Mouse (Mus musculus) cortical plate, adult 2 months (tissue): Measurements from ENCODE around the gene Zfp775.

Experiments
- CTCF ChIP-seq: fragments of 200-500 bp; IDR thresholded peaks from 2 replicates; pipeline ENCODE4 v1.5.1; 2011; ENCODE audit warnings: mild to moderate bottlenecking, control low read depth, low read length; ENCODE audit not compliant: insufficient read depth; ENCODE audit errors: extremely low read depth
- POLR2A ChIP-seq: fragments of 200-500 bp; IDR thresholded peaks from 2 replicates; pipeline ENCODE4 v1.6.1; 2011; ENCODE audit warnings: mild to moderate bottlenecking, low read length, control low read depth; ENCODE audit not compliant: insufficient read depth; ENCODE audit errors: extremely low read depth

- TF ChIP-seq POLR2A (no peak), CTCF (no peak)
Measured at GRCm38 (mm10) chr6:48572572-48573061, 29.2 kb upstream of the Zfp775 start, which contains the start of gene Rarres2.
